Mouse (Mus musculus): Measurements from ENCODE around the gene Srebf1.

DNA sequence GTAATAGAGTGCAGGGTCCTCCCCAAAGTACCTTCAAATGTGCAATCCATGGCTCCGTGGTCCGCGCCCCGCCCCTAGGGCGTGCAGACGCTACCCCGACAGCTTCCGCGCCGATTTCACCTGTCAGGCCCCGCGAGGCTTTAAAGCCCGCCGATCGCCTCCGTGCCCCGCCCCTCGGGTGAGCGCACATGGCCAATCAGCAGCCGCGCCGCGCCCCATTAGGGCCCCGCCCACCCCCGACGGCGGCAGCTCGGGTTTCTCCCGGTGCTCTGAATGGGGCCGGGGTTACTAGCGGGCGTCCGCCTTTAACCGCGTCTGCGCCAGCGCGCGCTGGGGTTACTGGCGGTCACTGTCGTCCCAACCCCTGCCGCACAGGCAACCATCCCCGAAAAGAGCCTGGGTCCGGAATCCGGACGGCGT, 12.1 kb downstream of the Srebf1 start:
- no peak for TF ChIP-seq CTCF (IDR thresholded peaks at IDR 0.05; ENCODE audit: extremely low read depth, insufficient read depth, low read length)
- TF ChIP-seq POLR2A (IDR thresholded peaks at IDR 0.05; ENCODE audit: extremely low read depth, insufficient read depth, low read length): peak; percentile 64; the same call in 1 of the 2 replicates

Data from cortical plate, adult 2 months (tissue).